Mouse (Mus musculus): ENCODE data around the gene Rsl24d1. TPM values are rescaled to one million over a fixed set of nuclear protein-coding genes. Genes with fewer than 3 reads are reported as not detected.

The Rsl24d1 gene
- total and polyA plus RNA-seq, 3 experiments = 195 to 234 TPM; not detected in 1

- 0 out of 2 replicates have a peak, but pooled peaks have one; percentile 25 for TF ChIP-seq MAZ (IDR thresholded peaks at IDR 0.05; ENCODE audit: low read depth, low read length)
- peak; percentile 78 for TF ChIP-seq RCOR1 (IDR thresholded peaks at IDR 0.05; ENCODE audit: low read depth, low read length)
- TF ChIP-seq HCFC1 (IDR thresholded peaks at IDR 0.05; ENCODE audit: low read depth, low read length) = peak; percentile 62; the same call in 1 of the 2 replicates
- TF ChIP-seq BHLHE40 (IDR thresholded peaks at IDR 0.05; ENCODE audit: borderline replicate concordance, low read depth, low read length) = peak; percentile 97
- TF ChIP-seq USF2 (IDR thresholded peaks at IDR 0.05; ENCODE audit: borderline replicate concordance in 1 of 2, insufficient read depth in 1 of 2, low read depth in 1 of 2, low read length in 2 of 2) = peak; percentile 32 to 78; a peak in 2 of 4 replicates
- TF ChIP-seq POLR2AphosphoS2 (IDR thresholded peaks at IDR 0.05; ENCODE audit: low read length) = no peak
- peak; percentile 43; the same call in 1 of the 2 replicates for TF ChIP-seq MAFK (IDR thresholded peaks at IDR 0.05; ENCODE audit: borderline replicate concordance, low read depth, low read length)
- no peak for TF ChIP-seq SMC3 (IDR thresholded peaks at IDR 0.05; ENCODE audit: low read depth, low read length)
- TF ChIP-seq ETS1 (IDR thresholded peaks at IDR 0.05; ENCODE audit: low read depth, low read length) = peak; percentile 83
- peak; percentile 81 for TF ChIP-seq MXI1 (IDR thresholded peaks at IDR 0.05; ENCODE audit: low read depth, low read length)
Observed at GRCm38 (mm10) chr9:73085845-73086244, 27.4 kb upstream of the Rsl24d1 start (continued).

DNA sequence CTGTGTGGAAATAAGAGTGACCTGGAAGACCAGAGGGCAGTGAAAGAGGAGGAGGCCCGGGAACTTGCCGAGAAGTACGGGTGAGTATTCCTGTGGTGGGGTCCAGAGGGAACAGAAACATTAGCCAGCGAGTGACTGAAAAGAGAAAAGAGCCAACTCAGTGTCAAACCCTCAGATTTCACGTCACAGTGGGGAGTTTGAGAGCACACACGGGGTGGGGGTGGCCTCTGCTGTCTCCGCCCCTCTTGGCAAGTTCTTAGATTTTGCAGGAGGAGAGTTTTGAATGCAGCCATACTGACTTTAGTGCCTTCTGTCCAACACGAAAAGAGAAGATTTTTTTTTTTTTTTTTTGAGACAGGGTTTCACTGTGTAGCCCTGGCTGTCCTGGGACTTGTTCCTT, 26.1 kb upstream of the Rsl24d1 start:
- Histone ChIP-seq H3K79me2 (ENCODE audit: control insufficient read depth, insufficient read depth, low read length, poor library complexity) (no peaks in the 10 kb centered on the region), H3K36me3 (ENCODE audit: control insufficient read depth in 1 of 2, insufficient read depth in 2 of 2, low read length in 2 of 2) (peaks cover 0 to 13% of the 10 kb centered on the region in 2 experiments; a peak in 2 of 4 replicates), H3K9me3 (replicated peaks; ENCODE audit: insufficient read depth, low read length) (no peaks in the 10 kb centered on the region), H3K9ac (ENCODE audit: control insufficient read depth, low read depth, low read length, poor library complexity, severe bottlenecking) (no peak overlapping the region), H3K4me1 (ENCODE audit: control insufficient read depth in 1 of 2, insufficient read depth in 2 of 2, low read length in 2 of 2) (peaks cover 11 to 17% of the 10 kb centered on the region in 2 experiments), H3K27ac (ENCODE audit: control insufficient read depth, low read depth, low read length) (no peak overlapping the region), H3K27me3 (ENCODE audit: control insufficient read depth in 1 of 2, insufficient read depth in 2 of 2, low read length in 2 of 2) (no peaks in the 10 kb centered on the region), H3K4me3 (ENCODE audit: control insufficient read depth in 1 of 2, insufficient read depth in 1 of 2, low read depth in 2 of 2, low read length in 2 of 2) (no peak overlapping the region)
- TF ChIP-seq MEF2A (IDR thresholded peaks at IDR 0.05; ENCODE audit: extremely low read depth, insufficient replicate concordance, low read depth, low read length, poor library complexity, severe bottlenecking) (no peak), MAFK (IDR thresholded peaks at IDR 0.05; ENCODE audit: borderline replicate concordance, low read depth, low read length) (no peak), TAL1 (IDR thresholded peaks at IDR 0.05; ENCODE audit: low read length) (no peak), BHLHE40 (IDR thresholded peaks at IDR 0.05; ENCODE audit: borderline replicate concordance, low read depth, low read length) (no peak), MAZ (IDR thresholded peaks at IDR 0.05; ENCODE audit: low read depth, low read length) (no peak), NELFE (IDR thresholded peaks at IDR 0.05; ENCODE audit: low read depth, low read length) (no peak), TBP (IDR thresholded peaks at IDR 0.05; ENCODE audit: low read depth, low read length) (no peak), KAT2A (conservative IDR thresholded peaks at IDR 0.05; ENCODE audit: low read depth, low read length) (no peak), CHD2 (IDR thresholded peaks at IDR 0.05; ENCODE audit: low read length) (no peak), HCFC1 (IDR thresholded peaks at IDR 0.05; ENCODE audit: low read depth, low read length) (no peak), EP300 (IDR thresholded peaks at IDR 0.05; ENCODE audit: low read depth in 1 of 2, low read length in 2 of 2) (no peak), MYB (IDR thresholded peaks at IDR 0.05; ENCODE audit: low read depth, low read length) (no peak), ELF1 (IDR thresholded peaks at IDR 0.05; ENCODE audit: low read depth, low read length) (no peak), CTCF (IDR thresholded peaks at IDR 0.05 in 2 of 3, conservative IDR thresholded peaks at IDR 0.05 in 1 of 3; ENCODE audit: control insufficient read depth in 1 of 3, insufficient read depth in 1 of 3, low read depth in 2 of 3, low read length in 3 of 3, poor library complexity in 1 of 3, severe bottlenecking in 1 of 3) (no peak), JUND (IDR thresholded peaks at IDR 0.05; ENCODE audit: low read depth, low read length) (no peak)
- no peak for DNase-seq (ENCODE audit: low read depth, low spot score)

All from MEL (cell line).